Mouse (Mus musculus): ENCODE results near the gene Gpx2. TPM values are rescaled to one million over a fixed set of nuclear protein-coding genes. Genes with fewer than 3 reads are reported as not detected.

Gene Gpx2
- total and polyA plus RNA-seq, 3 experiments: not detected

DNA sequence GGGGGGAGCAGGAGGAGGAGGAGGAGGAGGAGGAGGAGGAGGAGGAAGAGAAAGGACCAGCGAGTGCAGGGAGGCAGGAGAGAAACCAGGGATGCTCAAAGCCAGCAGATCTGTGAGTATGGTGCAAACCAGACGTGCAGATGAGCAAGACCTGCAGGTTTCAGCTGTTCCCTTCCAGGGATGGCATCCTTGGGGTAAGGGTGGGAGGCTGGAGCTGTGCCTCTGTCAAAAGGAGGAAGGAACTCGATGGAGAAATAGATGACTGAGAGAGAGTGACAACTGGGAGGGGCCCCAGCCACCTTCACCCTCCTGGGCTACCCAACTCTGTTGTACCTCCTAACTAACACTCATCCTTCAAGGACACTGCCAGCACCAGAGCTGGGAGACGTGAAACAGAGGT lies 21.4 kb upstream of the Gpx2 start:
- DNase-seq (ENCODE audit: extremely low read depth): no peak
- Histone ChIP-seq H3K9ac (ENCODE audit: insufficient read depth, low read depth) (no peak overlapping the region), H3K27me3 (replicated peaks) (peaks cover 45% of the 10 kb centered on the region), H3K4me3 (replicated peaks in 1 of 3; ENCODE audit: low read depth in 2 of 3, low read length in 2 of 3, poor library complexity in 1 of 3) (no peak overlapping the region), H3K79me2 (replicated peaks; ENCODE audit: control insufficient read depth, extremely low read depth, insufficient read depth, poor library complexity, severe bottlenecking) (no peaks in the 10 kb centered on the region), H3K27ac (ENCODE audit: insufficient read depth, low read depth) (no peak overlapping the region), H3K4me2 (ENCODE audit: insufficient read depth, low read depth, poor library complexity, severe bottlenecking) (no peak overlapping the region), H3K36me3 (replicated peaks in 1 of 2; ENCODE audit: control insufficient read depth in 1 of 2, insufficient read depth in 1 of 2, low read length in 1 of 2) (no peaks in the 10 kb centered on the region), H3K9me3 (replicated peaks; ENCODE audit: low read length) (no peaks in the 10 kb centered on the region), H3K4me1 (ENCODE audit: control insufficient read depth in 1 of 2, insufficient read depth in 2 of 2) (peaks cover 4 to 5% of the 10 kb centered on the region in 2 experiments; a peak in 2 of 4 replicates)
- dilution Hi-C loops (cut with MboI; ENCODE audit: extremely low pct_ligation_motif_present, extremely low pct_unique_long_range_greater_than_20kb, low sequenced_read_pairs) (no loop called here), in situ Hi-C loops (cut with MboI; ENCODE audit: low pct_ligation_motif_present, low pct_unique_long_range_greater_than_20kb, low sequenced_read_pairs) (no loop called here)
- no peak for TF ChIP-seq MXI1 (IDR thresholded peaks at IDR 0.05; ENCODE audit: low read depth, low read length)
- TF ChIP-seq BHLHE40 (IDR thresholded peaks at IDR 0.05; ENCODE audit: low read depth, low read length): no peak
- TF ChIP-seq HCFC1 (IDR thresholded peaks at IDR 0.05; ENCODE audit: low read depth, low read length): no peak
- no peak for TF ChIP-seq ZC3H11A (IDR thresholded peaks at IDR 0.05; ENCODE audit: low read depth, low read length)
- TF ChIP-seq CHD2 (IDR thresholded peaks at IDR 0.05; ENCODE audit: low read length): no peak
- TF ChIP-seq SMC3 (IDR thresholded peaks at IDR 0.05; ENCODE audit: low read depth, low read length): no peak
- TF ChIP-seq PAX5 (IDR thresholded peaks at IDR 0.05; ENCODE audit: low read length): no peak
- TF ChIP-seq USF1 (IDR thresholded peaks at IDR 0.05; ENCODE audit: low read depth, low read length): no peak
- TF ChIP-seq IRF4 (IDR thresholded peaks at IDR 0.05; ENCODE audit: low read depth, low read length): no peak
- no peak for TF ChIP-seq RAD21 (IDR thresholded peaks at IDR 0.05; ENCODE audit: low read depth, low read length)
- no peak for TF ChIP-seq CHD1 (IDR thresholded peaks at IDR 0.05; ENCODE audit: low read depth, low read length)

DNA sequence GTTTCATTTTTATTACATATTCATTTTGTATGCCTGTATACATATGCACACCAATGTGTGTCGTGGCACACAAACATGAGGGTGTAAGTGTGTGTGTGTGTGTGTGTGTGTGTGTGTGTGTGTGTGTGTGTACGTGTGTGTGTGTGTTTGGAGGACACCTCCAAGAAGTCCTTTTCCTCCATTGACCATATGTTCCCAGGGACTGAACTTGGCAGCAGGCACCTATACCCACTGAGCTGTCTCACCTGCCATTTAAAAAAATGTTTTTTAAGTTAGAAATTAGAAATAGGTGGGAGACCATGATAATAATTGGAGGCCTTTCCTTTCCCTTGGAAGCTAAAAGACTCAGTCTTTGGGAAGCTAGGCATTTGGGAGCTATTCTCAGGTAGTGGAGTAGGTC lies 18.8 kb upstream of the Gpx2 start:
- no peaks in the 10 kb centered on the region for H3K79me2 ChIP-seq (replicated peaks; ENCODE audit: control insufficient read depth, extremely low read depth, insufficient read depth, poor library complexity, severe bottlenecking)
- no peak for TF ChIP-seq NRF1 (IDR thresholded peaks at IDR 0.05; ENCODE audit: low read depth, low read length)
- no peak for TF ChIP-seq E2F4 (IDR thresholded peaks at IDR 0.05; ENCODE audit: insufficient replicate concordance, low read depth, low read length)
- no peak for TF ChIP-seq HCFC1 (IDR thresholded peaks at IDR 0.05; ENCODE audit: low read depth, low read length)
- no peak for TF ChIP-seq POLR2AphosphoS2 (IDR thresholded peaks at IDR 0.05; ENCODE audit: low read depth, low read length)
- no peak for TF ChIP-seq JUND (conservative IDR thresholded peaks at IDR 0.05; ENCODE audit: low read depth, low read length)
- no peak for TF ChIP-seq EP300 (IDR thresholded peaks at IDR 0.05; ENCODE audit: low read length)
- no peak for TF ChIP-seq ZC3H11A (IDR thresholded peaks at IDR 0.05; ENCODE audit: low read depth, low read length)
- TF ChIP-seq BHLHE40 (IDR thresholded peaks at IDR 0.05; ENCODE audit: low read depth, low read length): no peak
- TF ChIP-seq CHD2 (IDR thresholded peaks at IDR 0.05; ENCODE audit: low read length): no peak
- no peak for TF ChIP-seq MAX (IDR thresholded peaks at IDR 0.05; ENCODE audit: low read length)
- no peak for TF ChIP-seq CHD1 (IDR thresholded peaks at IDR 0.05; ENCODE audit: low read depth, low read length)
- TF ChIP-seq IRF4 (IDR thresholded peaks at IDR 0.05; ENCODE audit: low read depth, low read length): no peak
- no peak overlapping the region for H3K9ac ChIP-seq (ENCODE audit: insufficient read depth, low read depth)
- no peak overlapping the region for H3K4me2 ChIP-seq (ENCODE audit: insufficient read depth, low read depth, poor library complexity, severe bottlenecking)
- dilution Hi-C loops (cut with MboI; ENCODE audit: extremely low pct_ligation_motif_present, extremely low pct_unique_long_range_greater_than_20kb, low sequenced_read_pairs) (no loop called here), in situ Hi-C loops (cut with MboI; ENCODE audit: low pct_ligation_motif_present, low pct_unique_long_range_greater_than_20kb, low sequenced_read_pairs) (no loop called here)
- peaks cover 4 to 5% of the 10 kb centered on the region in 2 experiments; a peak in 2 of 4 replicates for H3K4me1 ChIP-seq (ENCODE audit: control insufficient read depth in 1 of 2, insufficient read depth in 2 of 2)
- H3K9me3 ChIP-seq (replicated peaks; ENCODE audit: low read length): no peaks in the 10 kb centered on the region
- H3K27ac ChIP-seq (ENCODE audit: insufficient read depth, low read depth): no peak overlapping the region
- H3K36me3 ChIP-seq (replicated peaks in 1 of 2; ENCODE audit: control insufficient read depth in 1 of 2, insufficient read depth in 1 of 2, low read length in 1 of 2): no peaks in the 10 kb centered on the region
- no peak overlapping the region for H3K4me3 ChIP-seq (replicated peaks in 1 of 3; ENCODE audit: low read depth in 2 of 3, low read length in 2 of 3, poor library complexity in 1 of 3)
- DNase-seq (ENCODE audit: extremely low read depth): no peak
- peaks cover 20% of the 10 kb centered on the region for H3K27me3 ChIP-seq (replicated peaks)

Data from CH12.LX (cell line).